Mouse (Mus musculus) yolk sac, embryonic 10.5 days (tissue): ENCODE measurements at regions not wholly inside any gene's neighbourhood (a gene's known extent, or its start where the extent isn't known, plus 50 kb on each side); places are given as distances from the start of the nearest gene placed in this dataset.

ENCODE experiments used
- DNase-seq: peaks from one replicate; pipeline ENCODE4 v3.0.0-alpha.2; 2017; ENCODE audit warnings: low spot score

DNA sequence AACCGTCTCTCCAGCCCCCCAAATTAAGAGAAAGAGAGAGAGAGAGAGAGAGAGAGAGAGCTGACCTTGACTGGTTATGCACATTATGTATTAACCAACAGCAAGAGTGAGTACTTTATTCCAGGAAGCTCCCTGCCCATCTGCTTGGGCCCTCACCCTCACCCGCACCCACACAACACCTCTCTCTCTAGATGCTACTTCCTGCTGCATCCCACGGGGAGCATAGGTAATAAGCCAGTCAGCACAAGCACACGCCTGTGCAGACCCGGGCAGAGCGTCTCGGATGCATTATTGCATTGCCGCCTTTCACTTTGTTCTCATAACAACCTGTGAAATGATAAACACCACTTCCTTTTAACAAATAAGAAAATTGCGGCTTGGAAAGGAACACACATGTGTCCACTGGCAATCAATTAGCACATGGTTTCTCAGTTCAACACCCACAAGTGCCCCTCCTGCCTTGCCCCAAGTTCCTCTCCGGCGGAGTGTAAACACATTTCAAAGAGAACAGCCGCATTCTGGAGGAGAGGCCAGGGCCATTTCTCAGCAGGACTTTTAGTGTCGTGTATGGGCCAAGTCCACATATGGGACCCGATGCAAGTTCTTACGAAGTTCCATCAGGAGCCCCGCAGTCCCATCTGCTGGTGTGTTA, 211.7 kb downstream of the Setd4 start:
- no peak for DNase-seq

DNA sequence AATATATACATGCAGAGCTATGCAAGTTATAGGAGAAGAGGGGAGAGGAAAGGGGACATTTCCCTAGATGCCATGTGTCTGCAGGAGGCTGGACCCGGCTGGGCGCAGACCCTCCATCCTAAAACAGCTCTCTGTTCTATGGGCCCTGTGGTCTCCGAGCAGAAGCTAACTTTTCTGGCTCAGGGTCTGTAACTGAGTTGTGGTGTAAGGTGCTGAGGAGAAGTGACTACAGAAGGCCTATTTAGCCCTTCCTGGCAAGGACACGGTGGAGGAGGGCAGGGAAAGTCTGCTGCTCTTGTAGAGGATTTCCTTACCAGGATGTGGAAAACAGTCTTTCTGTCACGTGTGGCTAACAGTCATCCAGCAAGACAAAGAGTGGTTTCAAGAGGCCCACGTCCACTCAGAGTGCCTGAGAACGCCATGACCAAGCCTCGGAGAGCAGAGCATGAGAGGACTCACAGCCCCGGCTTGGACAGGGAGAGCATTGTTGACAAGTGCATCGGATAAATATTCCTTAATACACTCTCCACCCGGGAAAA, 216.2 kb downstream of the Setd4 start:
- DNase-seq = no peak

DNA sequence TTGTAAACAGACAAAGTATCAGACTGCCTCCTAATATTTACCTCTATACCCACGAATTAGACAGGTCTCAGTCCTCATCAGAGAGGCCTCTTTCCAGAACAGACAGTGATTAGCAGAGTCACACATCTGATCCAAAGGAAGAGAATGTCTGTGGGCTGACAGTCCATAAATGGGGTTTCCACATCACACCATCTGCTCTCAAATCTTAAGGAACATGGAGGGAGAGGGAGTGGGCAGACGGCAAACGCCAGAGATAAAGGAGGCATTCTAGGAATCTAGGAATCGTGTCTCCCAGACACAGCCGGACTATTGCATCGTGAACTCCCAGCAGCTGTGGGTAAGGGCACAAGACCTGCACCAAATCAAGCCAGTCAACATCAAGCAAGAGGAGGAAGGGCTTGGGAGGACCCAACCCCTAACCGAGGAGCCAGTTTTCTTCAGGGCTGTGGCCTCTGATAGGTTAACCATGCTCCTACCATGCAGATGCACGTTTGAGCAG, 219.8 kb downstream of the Setd4 start:
- DNase-seq = peak; percentile 30

DNA sequence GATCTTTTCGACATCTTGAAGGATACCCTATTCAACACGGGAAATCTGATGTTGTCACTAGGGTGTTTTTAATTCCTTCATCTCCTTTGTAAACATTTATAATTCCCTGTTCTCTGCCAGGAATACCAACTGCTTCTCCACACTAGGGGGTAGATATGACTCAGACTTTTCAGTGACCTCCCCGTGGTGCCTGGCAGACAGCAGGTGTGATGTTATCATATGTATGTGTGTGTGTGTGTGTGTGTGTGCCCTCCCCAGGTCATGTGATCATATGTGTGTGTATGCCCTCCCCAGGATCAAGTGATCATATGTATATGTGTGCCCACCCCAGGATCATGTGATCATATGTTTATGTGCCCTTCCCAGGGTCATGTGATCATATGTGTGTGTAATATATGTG, 220.9 kb downstream of the Setd4 start:
- no peak for DNase-seq

DNA sequence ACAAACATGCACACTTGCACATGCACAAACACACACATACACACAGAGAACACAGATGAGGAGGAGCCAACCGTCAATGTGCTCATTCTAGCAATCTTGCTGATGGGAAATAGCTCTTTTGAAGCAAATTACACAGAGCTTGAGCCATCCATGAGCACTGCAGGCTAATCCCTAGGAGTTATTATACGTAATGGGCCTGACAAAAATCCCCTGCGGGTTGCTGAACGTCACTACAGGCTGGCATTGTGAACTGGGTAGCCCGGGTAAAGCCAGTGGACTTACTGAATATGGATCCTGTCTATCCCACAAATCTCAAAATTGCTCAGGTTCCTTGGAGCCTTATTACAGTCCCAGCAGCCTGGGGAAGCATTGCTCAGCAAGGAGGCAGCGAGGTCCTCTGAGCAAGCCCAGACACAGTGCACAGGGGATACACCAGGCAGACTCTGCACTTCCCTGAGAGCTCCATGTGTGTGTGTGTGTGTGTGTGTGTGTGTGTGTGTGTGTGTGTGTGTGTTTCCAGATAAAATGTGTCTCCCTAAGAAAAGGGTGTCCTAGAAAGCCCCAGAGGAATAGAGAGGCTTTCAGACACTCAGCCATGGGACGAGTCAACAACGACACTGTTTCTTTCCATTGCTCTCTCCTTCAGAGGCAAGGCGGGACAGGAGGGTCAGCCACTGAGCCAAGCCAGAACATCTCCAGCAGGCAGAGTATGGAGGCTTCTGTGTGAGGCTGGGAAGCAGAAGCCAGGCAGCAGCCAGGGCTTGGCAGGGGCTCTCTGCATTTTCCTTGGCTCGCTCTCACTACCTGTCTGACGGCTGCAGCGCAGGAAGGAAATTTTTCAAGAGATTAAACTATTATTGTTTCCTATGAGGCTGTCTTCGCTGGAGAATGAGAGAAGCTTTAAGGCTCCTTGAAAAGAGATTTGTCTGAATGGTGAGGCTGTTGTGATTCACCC, 222.9 kb downstream of the Setd4 start:
- DNase-seq = no peak

DNA sequence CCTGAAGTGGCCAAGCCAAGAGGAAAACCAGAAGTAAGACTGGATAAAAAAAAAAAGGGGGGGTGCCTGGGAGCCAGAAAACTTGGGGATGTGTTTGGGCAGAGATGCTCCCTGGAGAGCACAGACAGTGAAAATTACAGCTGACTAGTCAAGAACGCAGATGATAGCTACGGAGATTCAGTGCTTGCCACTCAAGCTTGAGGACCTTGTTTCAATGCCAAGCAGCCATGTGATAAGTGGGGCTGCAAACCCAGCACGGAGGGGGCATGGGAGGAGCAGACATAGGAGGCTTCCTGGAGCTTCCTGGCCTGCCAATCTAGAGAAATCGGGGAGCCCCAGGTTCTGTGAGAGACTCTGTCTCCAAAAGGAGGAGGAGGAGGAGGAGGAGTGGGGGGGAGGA, 223.7 kb downstream of the Setd4 start:
- DNase-seq = no peak

DNA sequence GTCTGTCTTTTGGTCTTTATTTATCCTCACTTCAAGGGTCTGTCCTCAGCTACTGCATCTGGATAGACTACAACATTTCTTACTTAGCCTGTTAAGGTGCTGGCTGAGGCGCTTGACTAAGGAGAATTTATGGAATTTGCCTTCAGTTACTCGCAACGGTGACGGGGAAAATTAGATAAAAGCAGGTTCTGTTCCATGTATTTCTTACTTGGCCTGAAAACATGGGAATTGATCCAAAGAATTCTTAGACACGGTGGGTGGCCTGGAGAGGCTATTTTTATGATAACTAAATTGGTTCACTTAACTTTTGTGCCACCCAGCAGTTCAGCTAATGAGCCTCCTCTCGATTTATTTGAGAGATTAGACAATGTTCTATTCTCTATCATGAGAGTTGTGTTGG, 224.3 kb downstream of the Setd4 start:
- no peak for DNase-seq

DNA sequence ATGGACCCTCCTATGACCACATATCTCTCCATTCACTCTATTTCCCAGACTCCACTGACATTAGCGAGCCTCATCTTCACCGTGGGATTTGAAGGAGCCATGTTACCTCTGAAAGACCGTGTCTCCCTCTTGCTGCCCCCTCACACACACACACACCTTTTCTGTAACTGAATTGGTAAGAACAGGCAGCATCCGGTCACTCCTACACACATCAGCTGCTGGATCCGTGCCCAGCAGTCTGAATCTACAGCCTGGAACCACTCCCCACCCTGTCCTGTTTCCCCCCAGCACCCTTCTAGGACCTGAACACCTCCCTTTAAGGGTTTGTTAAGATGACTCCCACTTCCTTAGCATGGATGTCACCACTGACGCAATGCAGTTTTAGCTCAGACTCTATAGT, 229.2 kb downstream of the Setd4 start:
- DNase-seq = no peak

DNA sequence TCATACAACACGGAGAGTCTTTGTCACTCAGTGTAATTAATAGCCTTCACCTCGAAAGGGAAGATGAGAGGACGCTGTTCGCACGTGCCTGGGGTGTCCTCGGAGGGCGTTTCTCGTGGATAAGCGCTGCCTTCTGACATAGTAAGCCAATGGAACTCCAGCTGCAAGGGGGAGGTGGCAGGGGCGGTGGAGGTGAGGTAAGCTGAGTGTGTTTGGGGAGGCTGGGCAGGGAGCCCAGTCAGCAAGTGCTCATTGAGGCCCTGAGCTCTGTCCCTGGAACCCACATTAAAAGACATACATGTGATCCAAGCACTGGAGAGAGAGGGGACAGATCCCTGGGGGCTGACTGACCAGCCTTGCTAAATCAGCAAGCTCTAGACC, 234.1 kb downstream of the Setd4 start:
- no peak for DNase-seq

DNA sequence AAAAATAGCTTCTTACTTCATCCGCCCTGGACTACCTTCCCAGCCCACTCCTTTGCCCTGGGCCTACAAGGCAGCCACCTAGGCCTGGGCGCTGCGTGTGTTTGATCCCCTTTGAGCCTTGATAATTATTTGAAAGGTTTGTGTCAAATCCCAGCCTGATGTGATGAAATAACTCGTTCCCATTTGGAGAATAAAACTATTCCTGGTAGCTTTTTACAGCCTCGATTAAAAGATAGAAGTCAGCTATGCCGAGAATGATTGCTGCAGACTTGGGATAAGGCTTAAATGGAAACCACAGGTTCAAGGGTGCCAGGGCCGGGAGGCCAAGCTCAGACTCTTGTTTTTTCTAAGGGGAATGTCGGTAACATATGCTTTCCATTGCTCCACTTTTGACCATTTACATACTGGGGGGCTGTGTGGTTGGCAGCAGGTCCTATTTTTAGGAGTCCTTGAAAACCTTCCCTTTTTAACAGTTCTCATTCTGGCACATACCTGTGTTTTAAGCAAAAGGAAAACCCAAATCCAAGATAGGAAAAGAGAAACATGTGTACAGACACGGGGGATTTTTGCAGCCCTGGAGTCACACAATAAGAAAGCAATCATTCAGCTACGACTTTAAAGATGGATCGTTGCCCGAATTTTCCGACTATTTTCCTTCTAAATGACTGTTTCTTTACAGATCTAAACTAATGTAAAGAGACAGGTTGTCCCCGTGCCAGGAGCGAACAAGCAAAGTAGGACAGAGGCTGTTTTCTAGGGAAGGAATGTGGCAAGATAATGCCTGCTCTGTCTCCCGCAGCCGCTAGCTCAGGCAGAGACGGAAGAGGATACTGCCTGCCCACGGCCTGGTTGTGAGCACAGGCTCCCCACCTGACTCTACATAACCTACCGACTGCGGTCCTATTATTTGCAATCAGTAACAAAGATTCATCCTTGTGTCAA, 234.8 kb downstream of the Setd4 start:
- DNase-seq = no peak

DNA sequence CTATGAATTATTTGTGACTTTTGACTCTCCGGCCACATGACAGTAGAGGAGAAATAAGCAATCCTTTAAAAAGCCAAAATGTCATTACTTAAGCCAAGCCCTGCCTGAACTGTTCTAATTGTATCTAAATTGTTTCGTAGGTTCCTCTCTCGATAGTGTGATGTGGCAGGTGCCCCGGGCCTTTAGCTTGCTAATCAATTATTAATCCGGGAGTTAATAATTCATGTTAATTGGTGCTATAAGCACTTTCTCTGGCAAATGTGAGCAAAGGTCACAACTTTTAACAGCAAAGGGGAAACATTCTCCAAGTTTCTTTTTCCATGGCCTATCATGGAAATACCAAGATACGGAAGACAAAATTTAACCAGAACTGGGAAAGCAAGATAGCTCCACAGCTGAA, 235.9 kb downstream of the Setd4 start:
- no peak for DNase-seq

DNA sequence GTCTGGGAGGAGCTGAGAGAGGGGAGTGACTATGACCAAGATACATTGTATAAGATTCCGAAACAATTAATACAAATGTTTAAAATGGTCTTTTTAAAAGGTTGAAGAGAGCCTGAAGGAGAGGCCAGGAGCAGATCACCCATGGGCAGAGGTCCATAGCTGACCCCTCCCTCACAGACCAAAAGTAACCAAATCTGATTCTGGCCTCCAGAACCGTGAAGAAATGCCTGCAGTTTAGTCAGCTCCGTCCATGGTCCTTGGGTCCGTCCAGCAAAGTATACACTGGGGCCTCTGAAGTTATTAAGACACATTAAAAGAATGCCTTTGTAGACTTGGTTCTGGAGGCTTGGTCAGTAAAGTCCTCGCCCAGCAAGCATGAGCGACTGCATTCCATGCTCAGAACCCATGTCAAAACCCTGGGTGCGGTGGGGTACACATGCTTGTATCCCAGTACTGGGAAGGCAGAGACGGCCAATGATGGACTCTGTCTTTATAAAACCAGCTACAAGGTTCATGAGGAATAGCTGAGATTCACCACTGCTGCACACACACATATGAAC, 236.5 kb downstream of the Setd4 start:
- DNase-seq = no peak

DNA sequence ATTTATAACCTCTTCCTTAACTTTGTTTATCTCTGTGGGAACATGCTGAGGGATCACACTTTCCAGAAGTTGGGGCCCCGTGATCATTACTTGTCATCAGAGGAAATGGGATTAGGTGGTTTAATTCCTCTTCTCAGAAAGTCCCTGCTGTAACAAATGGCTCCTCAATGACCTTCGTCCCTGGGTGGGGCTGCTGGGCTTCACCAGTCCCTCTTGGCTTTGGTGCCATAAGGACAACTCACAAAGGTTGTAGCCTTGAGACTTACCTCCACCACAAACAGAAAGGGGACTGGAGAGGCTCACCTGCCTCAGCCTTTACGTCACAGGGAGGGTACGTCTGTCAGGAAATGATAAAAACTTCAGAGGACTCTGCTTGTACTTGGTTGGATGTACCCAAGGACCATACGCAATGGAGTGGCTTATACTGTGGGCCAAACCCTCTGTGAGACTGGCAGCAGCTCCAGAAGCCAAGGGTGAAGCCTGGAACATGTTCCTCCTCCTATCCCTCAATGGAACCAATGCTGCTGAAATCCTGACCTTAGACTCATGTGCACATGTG, 237.4 kb downstream of the Setd4 start:
- no peak for DNase-seq

DNA sequence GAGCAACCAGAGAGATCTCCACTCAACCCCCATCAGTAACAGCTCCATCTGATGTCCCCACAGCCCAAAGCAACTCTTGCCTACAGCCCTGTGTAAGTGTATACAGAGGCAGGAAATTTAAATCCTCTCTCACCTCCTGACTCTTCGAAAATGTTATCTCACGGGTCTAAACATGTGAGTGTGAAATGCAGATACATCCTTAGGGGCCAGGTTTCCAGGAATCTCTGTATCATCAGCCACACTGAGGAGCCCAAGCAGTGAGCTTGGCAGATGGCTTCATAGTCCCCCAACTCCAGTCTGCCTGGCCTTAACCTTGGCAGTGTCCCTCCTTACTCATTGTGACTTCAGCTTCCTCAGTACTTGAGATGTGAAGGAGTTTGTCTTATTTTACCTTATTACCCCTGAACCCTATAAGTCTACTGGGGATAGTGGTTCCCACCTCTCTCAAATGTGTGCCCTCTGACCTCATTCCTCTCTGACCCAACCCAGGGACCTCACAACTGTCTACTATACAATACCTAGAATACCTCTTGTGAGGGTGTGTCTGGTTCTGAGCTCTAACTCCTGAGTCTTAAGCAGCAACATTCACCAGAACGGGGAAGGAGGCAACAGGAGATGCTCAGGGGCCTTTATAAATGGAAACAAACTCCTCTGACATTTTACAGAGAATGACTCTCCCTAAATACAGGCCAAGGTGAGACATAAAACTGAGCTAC, 238.5 kb downstream of the Setd4 start:
- DNase-seq = no peak

DNA sequence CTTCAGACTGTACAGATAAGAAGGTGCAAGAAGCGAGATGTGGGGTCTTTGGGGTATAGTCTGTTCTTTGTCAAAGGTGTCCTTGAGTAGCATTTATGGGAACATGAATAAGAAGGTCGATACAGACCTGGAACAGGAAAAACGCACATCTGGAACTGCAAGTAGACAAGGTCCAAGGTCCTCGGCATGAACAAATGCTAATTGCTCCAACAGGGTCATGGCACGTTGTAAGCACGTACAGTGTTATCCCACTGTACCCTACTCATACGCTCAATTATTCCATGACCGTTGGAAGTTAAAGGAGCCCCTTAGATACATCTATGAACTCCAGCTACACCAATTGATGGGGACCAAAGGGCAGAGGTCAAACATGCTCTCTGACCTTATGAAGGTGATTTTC, 244.1 kb downstream of the Setd4 start:
- DNase-seq = no peak

DNA sequence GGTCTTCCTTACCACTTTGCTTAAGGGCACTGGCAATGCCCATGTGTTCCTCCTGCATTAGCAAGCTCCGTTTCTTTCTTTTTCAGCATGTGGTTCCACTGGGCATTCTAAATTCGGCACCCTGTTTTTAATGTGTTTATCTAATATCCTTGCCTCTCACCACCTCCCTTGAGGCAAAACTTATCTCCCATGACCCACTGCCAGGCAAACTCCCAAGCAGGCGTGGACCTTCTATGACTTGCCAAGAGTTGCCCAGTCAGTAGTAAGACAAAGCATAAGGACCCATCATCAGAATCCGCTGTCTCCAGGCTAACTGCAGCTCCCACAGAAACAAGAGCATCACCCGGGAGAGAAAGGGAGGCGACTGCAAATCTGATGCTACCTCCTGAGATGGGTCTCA, 245.2 kb downstream of the Setd4 start:
- no peak for DNase-seq

DNA sequence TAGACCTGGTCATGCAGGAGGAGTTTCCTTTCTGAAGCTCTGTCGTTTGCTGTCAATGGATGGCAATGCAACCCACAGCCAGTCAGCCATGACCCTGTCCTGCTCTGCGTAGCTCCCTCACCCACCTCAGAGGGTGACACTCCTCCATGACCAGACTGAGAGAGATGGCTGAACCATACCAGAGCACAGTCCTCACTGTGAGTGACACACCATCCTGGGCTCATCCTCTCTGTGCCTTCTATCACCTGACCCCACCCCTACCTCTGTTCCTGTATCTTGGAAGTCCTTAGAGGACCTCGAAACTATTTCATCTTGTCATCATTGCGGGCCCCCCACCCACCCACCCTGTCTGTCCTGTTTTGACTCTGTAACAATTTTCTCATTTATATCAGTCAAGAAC, 245.7 kb downstream of the Setd4 start:
- no peak for DNase-seq

DNA sequence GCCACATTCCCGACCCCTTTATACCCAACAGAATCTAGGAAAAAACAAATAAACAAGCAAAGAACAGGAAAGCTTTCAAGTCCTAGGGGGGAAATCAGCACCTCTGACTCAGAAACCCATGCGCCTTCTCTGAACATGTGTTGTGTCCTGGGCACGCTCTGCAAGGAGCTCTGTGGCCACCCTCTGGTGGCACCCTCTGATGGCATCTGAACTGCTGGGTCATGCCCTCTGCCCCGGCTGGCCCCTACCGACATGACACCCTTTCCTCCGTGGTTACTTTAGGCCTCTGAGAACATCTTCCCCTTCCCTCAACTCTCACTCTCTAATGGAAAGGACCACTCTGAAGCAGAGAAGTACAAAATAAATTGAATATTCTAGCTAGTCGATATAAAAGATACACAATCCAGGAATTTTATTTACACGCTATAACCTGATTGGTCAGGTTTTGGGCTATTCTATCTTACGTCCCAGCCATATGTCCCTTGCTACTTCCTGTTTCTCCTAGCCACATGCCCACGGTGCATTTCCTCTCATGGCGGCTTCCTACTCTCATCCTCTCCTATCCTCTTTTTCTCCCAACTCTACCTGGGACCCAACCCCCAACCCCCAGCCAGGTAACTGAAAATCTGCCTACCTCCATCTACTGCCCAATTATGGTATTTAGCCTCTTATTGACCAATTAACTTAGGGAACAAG, 248.5 kb downstream of the Setd4 start:
- no peak for DNase-seq

DNA sequence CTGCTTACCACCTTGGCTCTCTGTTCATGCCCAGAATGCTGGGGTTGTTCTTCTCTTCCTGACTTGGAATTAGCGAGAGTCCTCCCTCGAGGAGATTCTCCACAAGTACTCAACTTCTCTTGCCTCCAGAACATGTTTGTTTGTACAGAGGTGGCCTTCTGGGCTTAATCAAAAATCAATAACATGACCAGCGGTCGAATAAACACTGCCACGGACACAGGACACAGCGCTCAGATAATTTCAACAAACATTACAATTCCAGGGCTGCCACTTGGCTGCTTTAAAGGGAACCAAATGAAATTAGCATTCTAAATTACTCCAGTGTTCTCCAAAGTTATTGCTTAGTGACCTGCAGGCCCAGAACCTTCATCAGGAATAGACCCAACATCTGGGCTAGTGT, 249.9 kb downstream of the Setd4 start:
- DNase-seq = no peak

DNA sequence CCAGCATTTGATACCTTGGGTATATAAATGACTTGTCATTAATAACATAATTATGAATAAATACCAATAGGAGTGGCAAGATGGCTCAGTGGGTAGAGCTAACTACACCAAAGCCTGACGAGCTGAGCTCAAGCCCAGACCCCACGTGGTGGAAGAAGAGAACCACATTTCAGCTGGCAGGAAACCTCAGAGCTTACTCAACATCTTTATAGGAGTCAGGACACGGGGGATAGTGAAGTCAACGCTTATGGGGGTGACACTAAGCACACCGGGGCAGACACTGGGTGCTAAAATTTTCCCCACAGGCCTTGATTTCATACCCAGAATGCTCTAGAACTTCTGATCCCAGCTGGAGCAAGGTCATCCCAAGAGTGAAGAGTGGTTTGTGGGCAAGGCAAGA, 259.3 kb downstream of the Setd4 start:
- DNase-seq = no peak
